Mouse (Mus musculus): Measurements from ENCODE around the gene Ahsa1.

Gene Ahsa1

Small RNA genes within 50 kb of the gene (microRNA-seq; reads per million reads assigned to microRNA genes)
- 0 to 0.11 reads per million in 2 experiments for gene Gm47293
